Mouse (Mus musculus): Measurements from ENCODE around the gene Tspo.

Tspo gene

DNA sequence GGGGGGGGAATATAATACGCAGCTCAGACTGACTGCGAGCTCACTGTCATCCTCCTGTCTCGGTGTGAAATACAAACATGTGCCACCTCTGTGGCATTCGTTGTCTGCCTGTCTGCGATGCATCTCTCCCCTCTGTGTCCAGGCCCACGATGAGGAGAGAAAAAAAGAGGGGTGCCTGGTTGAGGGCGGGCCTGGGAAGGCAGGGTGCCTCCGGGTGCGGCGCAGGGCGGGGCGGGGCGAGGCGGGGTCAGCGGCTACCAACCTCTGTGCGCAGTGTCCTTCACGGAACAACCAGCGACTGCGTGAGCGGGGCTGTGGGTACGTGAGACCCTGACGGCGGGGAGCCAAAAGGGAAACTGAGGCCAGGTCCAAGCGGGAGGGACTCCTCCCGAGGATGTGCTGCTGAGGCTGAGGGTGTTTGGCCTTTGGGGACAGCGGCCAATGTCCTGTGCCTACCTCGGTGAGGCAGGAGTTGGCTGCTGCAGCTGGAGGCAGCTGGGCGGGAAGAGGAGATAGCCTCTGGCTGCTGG is at the start of gene Tspo, which contains the start of gene Mcat:
Tspo (plus strand) TSS at position 266 of the 530 bp plus-strand sequence.
Mcat (minus strand) TSS at position 461 of the 530 bp plus-strand sequence.
- DNase-seq (ENCODE audit: extremely low spot score, low spot score), result no peak

DNA sequence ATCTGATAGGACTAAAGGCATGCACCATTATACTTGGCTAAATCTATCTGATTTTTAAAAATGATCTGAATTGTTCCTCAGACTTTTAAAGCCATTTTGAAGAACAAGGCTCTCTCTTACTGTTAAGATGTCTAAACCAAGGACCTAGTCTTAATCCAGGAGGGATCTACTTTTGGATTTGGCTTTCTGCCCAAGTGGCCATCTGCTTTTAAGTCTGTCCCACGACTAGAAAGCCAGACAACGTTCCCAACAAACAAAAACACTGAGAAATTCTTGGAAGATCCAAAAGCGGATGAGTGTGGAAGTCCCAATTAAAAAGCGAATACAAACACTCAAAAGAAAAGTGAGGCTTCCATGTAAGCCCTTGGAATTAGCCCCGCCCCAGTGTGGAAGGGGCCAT is 48.4 kb upstream of the Tspo start:
- no peak for DNase-seq (ENCODE audit: extremely low spot score, low spot score)

DNA sequence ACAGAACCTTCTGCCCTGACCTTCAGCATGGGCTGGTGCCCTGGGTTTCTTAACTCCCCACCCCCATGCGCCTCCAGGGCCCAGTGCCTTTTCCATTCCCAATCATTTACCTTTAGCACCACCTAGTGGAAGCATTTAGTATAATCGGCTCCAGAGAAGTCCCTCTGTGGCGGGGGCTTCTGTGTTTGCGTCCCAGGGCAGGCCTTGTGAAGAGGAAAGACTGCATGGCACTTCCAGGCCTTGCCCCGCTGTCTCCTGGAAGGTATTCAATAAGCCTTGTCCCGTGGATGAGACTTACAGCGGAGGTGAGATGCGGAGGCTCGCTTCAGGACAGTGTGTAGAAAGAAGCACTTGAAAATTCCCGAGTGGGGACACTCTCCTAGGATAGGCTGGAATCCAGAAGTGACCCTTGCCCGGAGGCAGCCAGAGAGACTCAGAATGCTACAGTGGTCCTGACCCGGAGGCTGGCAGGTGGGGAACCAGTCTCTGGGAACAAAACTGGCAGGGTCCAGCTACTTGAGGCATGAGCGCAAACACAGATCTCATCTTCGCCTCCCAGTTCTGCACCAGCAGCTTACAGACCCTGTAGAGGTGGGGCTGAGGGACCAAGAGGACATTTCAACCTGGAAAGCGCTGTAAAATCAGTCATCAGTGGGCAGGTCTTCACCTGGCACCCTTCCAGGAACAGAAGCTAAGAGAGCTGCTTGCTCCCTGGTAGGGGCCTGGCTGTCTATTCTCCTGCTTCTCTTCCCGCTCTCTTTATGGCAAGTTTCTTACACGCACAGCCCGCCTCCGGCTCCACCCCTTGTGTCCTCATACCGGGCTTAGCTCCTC is 45.0 kb upstream of the Tspo start:
- peak; percentile 68 for DNase-seq (ENCODE audit: extremely low spot score, low spot score)

DNA sequence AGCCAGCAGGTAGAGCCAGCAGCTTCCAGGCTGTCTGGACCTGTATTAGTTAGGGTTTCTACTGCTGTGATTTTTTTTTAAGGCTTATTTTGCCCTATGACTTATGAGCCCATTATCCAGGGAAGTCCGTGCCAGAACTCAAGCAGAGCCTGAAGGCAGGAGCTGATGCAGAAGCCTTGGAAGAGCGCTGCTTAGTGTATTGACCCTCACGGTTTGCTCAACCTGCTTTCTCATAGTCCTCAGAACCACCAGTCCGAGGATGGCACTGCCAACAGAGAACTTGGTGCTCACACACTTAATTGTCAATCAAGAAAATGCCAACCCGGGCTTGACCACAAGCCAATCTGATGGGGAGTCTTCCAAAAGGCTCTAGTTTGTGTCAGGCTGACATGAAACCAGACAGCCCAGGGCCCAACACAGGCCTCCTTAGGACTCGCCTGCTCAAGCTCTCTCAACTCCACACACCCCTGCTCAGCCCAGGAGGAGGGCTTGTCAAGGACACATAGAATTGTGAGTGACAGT is 42.5 kb upstream of the Tspo start:
- DNase-seq (ENCODE audit: extremely low spot score, low spot score), result no peak

DNA sequence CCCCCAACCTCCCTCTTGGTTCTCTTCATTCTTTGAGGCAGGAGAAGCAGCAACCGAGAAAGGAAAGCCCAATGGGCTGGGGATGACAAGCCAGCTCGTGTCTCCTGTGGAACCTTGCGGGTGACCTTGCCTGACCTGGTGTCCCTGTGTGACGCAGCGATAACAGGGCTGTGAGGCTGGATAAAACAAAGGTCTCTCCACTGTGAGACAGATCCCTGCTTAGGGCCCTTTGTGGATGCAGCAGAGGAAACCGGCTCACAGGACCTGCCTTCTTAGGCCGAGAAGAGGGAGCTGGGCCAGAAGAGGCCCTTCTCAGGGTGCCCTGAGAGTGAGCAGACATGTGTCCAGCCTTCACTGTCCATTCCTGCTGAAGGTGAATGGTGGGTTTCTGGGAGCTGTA is 40.2 kb upstream of the Tspo start:
- DNase-seq (ENCODE audit: extremely low spot score, low spot score), result no peak

DNA sequence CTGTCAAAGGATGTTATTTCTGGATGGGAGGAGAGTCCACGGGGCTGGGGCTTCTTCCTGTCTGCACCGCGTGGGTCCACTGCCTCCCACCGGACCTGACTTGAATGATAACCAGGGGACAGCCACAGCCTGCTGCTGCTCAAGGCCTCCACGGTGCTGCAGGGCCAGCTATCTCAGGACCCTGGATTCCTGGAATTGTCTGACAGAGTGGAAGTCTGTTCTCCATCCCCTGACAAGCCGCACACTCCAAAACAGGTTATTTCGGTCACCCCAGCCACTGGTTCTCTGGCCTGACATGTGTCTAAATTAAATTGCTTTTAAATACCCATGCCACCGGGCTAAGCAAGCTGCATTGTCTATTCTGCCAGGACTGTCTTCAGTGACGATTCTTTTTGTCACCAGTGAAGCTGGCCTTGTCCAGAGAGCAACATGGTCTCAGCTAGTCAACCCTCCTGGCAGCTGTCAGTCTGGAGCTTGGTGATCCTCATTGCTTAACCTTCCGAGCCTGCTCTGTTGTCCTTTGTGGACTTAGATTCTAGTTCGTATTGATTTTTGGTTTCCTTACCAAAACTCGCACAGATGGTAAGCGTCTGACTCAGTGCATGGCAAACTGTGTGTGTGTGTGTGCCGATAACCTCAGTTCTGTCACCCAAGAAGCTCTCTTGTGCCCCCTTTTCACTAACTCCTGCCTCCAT is 39.6 kb upstream of the Tspo start:
- no peak for DNase-seq (ENCODE audit: extremely low spot score, low spot score)

DNA sequence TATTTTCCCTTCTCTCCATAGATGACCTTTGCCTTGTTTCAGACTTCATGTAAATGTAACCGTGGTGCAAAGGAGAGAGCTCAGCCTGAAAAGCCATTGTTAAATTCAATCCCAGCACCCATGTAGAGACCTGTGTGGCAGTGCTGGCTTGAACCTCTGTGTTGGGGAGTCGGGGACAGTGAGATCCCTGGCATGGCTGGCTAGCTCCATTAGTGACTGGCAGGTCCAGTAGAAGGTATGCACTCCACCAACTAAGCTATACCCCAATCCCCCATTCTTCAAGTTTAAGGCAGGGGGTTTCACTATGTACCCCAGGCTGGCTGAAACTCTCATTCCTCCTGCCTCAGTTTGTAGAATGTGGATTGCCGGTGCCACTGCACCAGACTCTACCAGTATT is 39.1 kb upstream of the Tspo start:
- DNase-seq (ENCODE audit: extremely low spot score, low spot score), result no peak

DNA sequence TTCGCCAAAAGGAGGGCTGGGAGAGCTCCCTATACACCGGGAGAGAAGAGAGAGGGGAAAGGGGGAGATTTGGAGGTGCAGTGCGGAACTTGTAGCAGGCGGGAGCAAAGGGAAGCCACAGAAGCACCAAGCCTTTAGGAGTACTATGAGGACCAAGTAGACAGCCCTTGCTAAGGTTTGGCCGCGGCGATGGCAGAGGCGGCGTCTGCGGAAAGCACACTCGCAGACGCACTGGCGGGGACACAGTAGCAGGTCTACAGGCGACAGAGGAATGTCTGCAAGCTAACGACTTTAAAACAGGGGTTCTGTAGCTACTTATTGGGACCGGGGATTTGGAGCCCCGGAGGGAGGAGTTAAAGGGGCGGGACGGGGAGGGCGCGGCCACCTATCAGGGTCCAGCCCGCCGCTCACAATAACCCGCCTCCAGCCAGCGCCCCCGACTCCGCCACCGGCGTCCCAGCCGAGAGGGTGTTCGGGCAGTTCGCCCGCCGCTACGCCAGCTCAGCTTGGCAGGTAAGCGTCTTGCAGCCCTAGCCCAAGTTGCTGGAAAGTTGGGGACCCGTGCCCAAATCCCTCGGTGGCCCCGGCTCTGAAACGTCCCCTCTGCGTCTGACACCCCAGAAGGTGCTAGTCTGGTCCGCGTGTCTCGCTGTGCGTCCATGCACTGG is 36.8 kb upstream of the Tspo start, which contains the start of gene Bik:
Bik (plus strand) TSS at position 439 of the 668 bp plus-strand sequence.
- peak; percentile 72 for DNase-seq (ENCODE audit: extremely low spot score, low spot score)

DNA sequence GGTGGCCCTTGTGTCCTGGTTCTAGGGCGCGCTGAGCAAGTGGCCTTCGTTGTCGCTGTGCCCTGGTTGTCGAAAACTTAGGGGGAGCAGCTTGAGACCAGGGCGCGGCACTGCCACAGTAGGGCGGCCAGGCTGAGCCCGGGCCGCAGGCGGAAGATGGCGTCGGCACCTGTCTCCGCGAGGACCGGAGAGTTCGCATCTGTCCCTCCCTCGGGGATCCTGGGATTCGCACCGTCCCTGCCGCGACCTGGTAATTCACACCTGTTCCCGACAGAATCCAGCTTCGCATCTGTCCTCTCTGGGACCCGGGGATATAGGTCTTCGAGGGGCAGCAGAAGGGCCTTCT is 36.3 kb upstream of the Tspo start:
- no peak for DNase-seq (ENCODE audit: extremely low spot score, low spot score)

DNA sequence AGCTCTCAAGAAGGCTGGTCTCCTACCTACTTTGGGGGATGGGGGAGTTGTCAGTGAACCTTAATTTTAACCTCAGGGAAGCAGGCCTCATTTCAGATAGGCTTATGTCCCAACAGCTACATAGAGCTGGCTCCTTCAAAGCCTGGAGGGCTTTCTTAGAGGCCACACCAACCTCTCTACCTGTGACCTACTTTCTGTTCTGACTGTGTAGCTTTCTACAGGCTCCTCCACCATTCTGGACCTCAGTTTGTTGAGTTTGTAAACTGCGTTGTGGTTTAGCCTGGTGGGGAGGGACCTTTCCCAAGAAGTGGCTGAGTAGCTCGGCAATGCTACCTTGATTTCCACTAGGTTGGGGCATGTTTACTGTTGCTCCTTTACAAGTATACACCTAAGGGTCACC is 35.6 kb upstream of the Tspo start:
- DNase-seq (ENCODE audit: extremely low spot score, low spot score), result no peak

DNA sequence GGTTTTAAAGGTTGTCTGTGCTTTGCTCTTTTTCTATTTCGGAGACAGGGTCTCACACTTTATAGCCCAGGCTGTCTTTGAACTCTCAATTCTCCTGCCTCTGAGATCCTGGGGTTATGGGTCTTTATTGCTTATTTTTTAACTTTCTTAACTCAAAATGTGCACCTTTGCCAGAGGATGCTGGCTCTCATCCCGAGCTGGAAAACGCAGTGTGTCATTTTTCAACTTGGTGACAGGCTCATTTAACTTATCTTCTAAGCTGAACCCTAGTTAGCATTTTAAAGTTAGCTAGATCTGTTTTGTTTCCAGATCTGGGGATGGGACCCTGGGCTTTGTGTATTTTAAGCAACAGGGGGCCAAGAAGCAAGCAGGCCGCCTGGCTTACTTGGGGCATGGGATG is 34.5 kb upstream of the Tspo start:
- DNase-seq (ENCODE audit: extremely low spot score, low spot score), result no peak

DNA sequence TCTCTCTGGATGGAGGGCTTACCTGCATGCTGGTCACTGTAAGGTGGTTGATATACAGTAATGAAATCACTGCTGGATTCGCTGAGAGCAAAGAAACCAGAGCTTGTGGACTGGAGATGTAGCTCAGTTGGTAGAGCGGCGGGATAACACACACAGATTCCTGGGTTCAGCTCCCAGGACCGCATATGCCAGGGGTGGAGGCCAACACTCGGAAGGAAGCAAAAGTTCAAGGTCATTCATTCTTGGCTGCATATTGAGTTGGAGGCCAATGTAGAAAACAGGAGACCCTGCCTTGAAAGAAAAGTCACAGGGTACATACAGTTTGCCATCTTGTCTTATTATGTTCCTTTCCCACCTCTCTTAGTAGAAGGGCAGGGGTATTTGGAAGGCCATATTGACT is 33.6 kb upstream of the Tspo start:
- no peak for DNase-seq (ENCODE audit: extremely low spot score, low spot score)

DNA sequence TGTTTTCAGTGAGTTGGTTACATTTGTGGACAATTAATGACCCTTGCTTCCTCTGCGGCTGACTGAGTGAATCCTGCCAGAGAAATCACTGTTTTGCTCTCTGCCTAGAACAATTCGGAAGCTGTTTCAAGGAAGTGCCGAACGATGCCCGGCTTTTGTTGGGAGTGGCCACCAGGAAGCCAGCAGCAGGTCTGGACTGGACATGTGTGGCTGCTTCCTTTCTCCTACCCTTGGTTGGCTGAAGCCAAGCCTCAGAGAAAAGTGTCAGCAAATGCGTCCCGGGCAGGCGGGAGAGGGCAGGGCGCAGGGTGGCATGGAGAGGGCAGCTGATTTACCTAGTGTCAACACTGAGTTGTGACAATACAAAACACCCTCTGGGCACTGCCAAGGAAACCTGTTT is 33.2 kb upstream of the Tspo start:
- no peak for DNase-seq (ENCODE audit: extremely low spot score, low spot score)

DNA sequence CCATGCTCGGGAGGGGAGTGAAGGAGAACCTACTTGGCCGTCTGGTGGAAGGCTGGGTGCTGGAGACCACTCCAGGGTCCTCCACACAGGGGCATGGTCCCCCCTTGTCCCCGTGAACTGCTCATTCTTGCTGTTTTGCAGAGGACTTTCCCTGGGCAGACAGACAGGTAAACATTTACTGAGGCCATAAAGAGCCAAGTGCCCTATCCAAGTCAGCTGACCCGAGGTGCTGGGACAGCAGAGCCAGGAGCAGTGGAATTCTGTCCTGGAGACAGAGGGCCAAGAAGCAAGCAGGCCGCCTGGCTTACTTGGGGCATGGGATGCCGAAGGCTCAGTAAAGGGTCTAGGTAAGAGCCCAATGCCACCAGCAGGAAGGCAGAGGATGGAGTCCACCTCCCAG is 32.7 kb upstream of the Tspo start:
- DNase-seq (ENCODE audit: extremely low spot score, low spot score), result no peak

DNA sequence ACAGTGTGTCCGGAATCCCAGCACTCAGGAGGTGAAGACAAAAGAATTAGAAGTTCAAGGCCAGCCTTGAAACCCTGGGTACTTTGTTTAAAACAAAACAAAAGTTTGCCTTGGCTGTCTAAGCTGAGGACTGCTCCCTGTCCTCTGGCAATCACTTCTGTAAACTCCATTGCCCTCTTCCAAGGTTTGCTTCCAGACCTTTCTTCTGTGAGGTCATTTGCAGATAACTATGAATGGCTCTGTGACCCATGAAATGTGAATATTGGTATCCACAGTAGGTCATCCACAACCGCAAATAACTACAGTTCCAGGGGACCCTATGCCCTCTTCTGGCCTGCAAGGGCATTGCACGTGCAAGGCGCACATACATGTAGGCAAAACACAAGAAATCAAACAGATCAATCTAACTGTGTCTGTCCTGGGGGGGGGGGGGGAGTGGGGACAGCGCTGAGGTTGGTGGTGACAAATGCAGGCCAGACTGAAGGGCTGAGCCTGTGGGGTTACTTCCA is 31.4 kb upstream of the Tspo start:
- no peak for DNase-seq (ENCODE audit: extremely low spot score, low spot score)

DNA sequence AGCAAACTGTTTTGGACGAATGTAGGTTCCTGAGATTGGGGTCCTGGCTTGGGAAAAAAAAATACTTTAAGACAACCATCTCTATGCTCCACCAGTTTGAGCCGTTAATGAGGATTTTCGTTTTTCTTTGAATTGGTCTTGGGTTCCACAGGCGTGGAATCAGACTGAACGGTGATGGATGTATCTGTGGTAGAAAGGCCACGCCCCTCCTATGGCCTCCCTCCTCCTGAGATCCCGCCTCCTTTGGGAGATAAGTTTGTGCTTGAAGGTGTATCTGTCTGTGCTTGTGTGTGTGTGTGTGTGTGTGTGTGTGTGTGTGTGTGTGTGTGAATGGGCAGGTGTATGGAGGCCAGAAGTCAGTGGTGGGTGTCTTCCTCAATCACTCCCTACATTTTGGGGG is 30.8 kb upstream of the Tspo start:
- no peak for DNase-seq (ENCODE audit: extremely low spot score, low spot score)

DNA sequence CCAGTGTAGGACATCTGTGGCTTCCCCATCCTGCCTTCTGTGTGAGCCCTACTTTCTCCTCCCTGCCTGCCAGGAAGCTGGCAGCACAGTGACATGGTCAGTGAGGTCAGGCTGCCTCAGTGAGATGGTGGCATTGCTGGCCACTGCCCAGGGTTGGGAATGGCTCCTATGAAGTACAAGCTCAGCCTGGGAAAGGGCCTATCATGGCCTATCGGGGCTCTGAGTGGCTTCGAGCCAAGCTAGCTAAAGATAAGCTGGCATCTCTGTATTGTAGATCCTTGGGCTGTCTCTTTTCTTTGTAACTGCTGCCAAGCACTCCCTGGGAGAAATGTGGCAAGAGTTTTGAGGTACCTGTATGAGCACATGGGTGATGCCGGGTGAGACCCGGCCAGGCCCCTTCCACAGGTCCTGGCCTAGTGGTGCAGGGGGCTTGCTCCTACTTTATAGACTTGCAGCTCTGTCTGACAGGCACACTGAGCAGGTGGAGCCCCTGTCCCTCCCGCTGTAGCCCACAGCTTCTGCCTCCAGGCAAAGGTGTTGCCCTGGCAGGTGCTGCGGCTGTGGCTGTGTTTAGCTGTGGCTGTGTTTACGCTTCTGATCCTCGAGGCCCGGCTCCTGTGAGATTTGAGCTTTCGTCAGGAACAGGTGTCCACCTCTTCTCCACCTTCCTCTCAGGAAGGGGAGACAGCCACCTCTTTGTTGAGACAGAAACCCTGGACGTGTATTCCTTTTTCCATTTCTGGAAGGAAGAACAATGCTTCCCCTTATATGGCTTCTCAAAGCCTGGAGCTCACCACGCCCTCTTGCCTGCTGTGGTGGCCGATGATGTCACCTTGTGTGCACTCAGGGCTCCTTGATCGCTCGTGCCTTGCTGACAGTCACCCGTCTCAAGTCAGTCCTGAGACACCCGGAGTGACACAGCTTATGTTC is 28.2 kb upstream of the Tspo start:
- DNase-seq (ENCODE audit: extremely low spot score, low spot score), result no peak

DNA sequence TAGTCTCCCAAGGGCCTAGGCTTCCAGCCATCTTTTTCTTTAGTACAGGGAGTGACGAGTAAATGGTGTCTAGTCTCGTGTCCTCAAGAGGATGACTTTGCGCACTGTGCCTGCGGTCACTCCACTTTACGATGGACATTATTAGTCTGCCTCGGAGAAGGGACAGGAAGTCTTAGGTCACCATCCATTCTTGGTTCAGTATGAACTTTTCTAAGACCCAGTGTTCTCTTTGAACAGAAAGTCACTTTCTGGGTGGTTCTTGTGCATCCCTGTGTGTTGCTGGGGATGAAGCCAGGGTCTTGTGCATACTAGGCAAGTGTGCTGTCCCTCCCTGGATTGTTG is 27.5 kb upstream of the Tspo start:
- DNase-seq (ENCODE audit: extremely low spot score, low spot score), result no peak

DNA sequence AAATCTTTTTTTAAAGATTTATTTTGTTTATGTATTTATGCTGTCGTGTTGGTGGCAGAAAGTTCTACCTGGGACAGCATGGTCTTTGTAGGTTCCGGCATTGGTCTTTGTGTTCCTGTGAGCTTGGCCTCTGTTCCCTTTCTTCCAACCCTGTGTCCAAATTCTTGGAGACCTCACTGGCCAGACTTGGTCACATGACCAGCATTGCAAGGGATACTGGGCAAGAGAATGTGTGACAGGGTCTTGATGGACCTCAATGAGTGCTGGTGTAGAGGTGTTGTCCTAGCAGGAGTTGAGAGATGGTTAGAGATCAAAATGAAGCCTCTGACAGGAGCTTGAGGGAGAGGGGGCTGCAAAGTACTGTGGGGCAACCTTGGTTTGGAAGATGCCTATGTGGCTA is 24.5 kb upstream of the Tspo start:
- no peak for DNase-seq (ENCODE audit: extremely low spot score, low spot score)

DNA sequence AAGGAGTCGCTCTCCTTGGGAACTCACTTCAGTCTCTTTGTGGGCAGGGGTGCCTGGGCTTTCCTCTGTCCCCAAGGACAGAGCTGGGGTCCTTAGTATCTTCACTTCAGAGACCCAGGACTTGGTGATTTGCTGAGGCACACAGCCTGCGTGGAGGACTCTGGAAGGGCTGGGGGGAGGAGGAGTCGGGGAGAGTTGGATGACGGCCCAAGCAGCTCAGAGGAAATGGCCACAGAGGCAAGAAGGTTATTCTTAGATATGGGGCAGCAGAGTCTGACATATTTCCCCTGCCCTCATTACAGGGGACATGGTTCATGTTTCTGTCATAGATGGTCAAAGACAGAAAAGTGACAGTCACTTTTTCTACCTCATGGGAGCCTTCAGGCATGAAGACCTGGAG is 23.5 kb upstream of the Tspo start:
- no peak for DNase-seq (ENCODE audit: extremely low spot score, low spot score)

All from neural tube, embryonic 10.5 days (tissue).